Mouse (Mus musculus) hindbrain, embryonic 11.5 days (tissue): ENCODE measurements around the gene Qrfp. TPM values are rescaled to one million over a fixed set of nuclear protein-coding genes. Genes with fewer than 3 reads are reported as not detected.

Source experiments
- ATAC-seq: fragments of 200-750 bp; cut with Nextera tagmentation; 2 replicates; pipeline ENCODE4 v1.8.0; 2017; ENCODE audit warnings: mild to moderate bottlenecking, moderate TSS enrichment, moderate library complexity; ENCODE audit not compliant: low FRiP score
- DNase-seq: peaks from one replicate; pipeline ENCODE4 v3.0.0-alpha.2; 2015; ENCODE audit warnings: low spot score
- H3K27ac ChIP-seq: fragments of 300-500 bp; sonication (generic); 2 replicates; pipeline ENCODE4 v1.5.1; 2014; ENCODE audit warnings: mild to moderate bottlenecking, low read depth, low read length
- H3K27me3 ChIP-seq: fragments of 300-500 bp; sonication (generic); 2 replicates; pipeline ENCODE4 v1.6.1; 2014; ENCODE audit warnings: mild to moderate bottlenecking, low read length, moderate library complexity, mixed read lengths; ENCODE audit not compliant: control insufficient read depth, insufficient read depth
- H3K36me3 ChIP-seq: fragments of 300-500 bp; sonication (generic); 2 replicates; pipeline ENCODE4 v1.6.1; 2014; ENCODE audit warnings: mild to moderate bottlenecking, low read length, moderate library complexity, mixed read lengths; ENCODE audit not compliant: control insufficient read depth, insufficient read depth
- H3K4me1 ChIP-seq: fragments of 300-500 bp; sonication (generic); replicated peaks from 2 replicates; pipeline ENCODE4 v1.6.1; 2014; ENCODE audit warnings: low read length, mixed read lengths; ENCODE audit not compliant: control insufficient read depth, insufficient read depth
- H3K4me2 ChIP-seq: fragments of 300-500 bp; sonication (generic); replicated peaks from 2 replicates; pipeline ENCODE4 v1.6.1; 2014; ENCODE audit warnings: mild to moderate bottlenecking, low read depth, low read length
- H3K4me3 ChIP-seq: fragments of 300-500 bp; sonication (generic); 2 replicates; pipeline ENCODE4 v1.5.1; 2014; ENCODE audit warnings: low read depth, low read length
- H3K9ac ChIP-seq: fragments of 300-500 bp; sonication (generic); 2 replicates; pipeline ENCODE4 v1.6.1; 2014; ENCODE audit warnings: low read depth, low read length
- H3K9me3 ChIP-seq: fragments of 300-500 bp; sonication (generic); 2 replicates; pipeline ENCODE4 v1.6.1; 2016; ENCODE audit warnings: low read length; ENCODE audit not compliant: control insufficient read depth
- WGBS: fragments of 180-500 bp; shearing (Covaris S2); extraction: QIAGEN DNeasy Blood & Tissue Kit; methylation state at CpG from one replicate; pipeline ENCODE4 v1.1.7; 2014; 5-methylcytosine and 5-hydroxymethylcytosine counted together
- polyA plus RNA-seq: library from polyadenylated mRNA; unstranded; fragments of >200 nt; fragmentation: Nextera tagmentation; extraction: Ambion mirVana; gene quantifications from 2 replicates; pipeline ENCODE4 v1.2.1, GENCODE M21; 2014

Qrfp gene
- polyA plus RNA-seq, 1 experiment from 2014 or later, result 0.28 TPM

GRCm38 (mm10) chr2:31769631-31770111 is 40.7 kb downstream of the Qrfp start:
- Histone ChIP-seq H3K27ac (no peak overlapping the region), H3K4me1 (peaks cover 3% of the 10 kb centered on the region), H3K4me2 (no peak overlapping the region), H3K9ac (no peak overlapping the region), H3K36me3 (no peaks in the 10 kb centered on the region), H3K9me3 (no peaks in the 10 kb centered on the region), H3K4me3 (no peak overlapping the region), H3K27me3 (no peaks in the 10 kb centered on the region)
- no peak for DNase-seq
- 44% methylated on average over 6 of the region's 6 CpGs for WGBS
- ATAC-seq, result no peak

DNA sequence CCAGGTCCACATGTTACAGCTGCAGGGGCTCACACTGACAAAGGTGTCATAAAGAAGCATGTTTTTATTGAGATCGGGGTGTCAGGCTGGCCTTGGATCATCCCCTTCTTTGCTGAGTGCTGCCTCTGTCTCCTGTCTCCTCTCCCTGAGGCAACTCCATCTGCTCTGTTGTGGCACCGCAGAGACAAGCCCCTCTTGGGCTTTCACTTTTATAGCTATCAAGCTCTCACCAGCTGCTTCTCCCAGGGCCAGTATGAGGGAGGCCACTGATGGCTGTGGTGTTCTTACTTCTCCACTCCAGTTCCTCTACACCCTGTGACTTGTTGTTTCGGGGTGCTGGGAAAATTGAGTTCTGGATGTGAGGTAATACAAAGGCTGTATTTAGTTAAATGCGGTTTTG is 41.3 kb downstream of the Qrfp start:
- Histone ChIP-seq H3K27me3 (no peaks in the 10 kb centered on the region), H3K4me3 (no peak overlapping the region), H3K27ac (no peak overlapping the region), H3K36me3 (no peaks in the 10 kb centered on the region), H3K9me3 (no peaks in the 10 kb centered on the region), H3K9ac (no peak overlapping the region), H3K4me2 (no peak overlapping the region), H3K4me1 (peaks cover 3% of the 10 kb centered on the region)
- 61% methylated on average over 4 of the region's 4 CpGs for WGBS
- DNase-seq, result no peak
- no peak for ATAC-seq

- H3K9ac ChIP-seq, result no peak overlapping the region
- no peak for ATAC-seq
- DNase-seq, result no peak
- H3K4me2 ChIP-seq, result no peak overlapping the region
- no peaks in the 10 kb centered on the region for H3K36me3 ChIP-seq
- peaks cover 3% of the 10 kb centered on the region for H3K4me1 ChIP-seq
- no peaks in the 10 kb centered on the region for H3K9me3 ChIP-seq
- no peak overlapping the region for H3K27ac ChIP-seq
- H3K4me3 ChIP-seq, result no peak overlapping the region
- 84% methylated on average over 4 of the region's 4 CpGs for WGBS
- H3K27me3 ChIP-seq, result no peaks in the 10 kb centered on the region
Measured at GRCm38 (mm10) chr2:31767815-31768214, 42.6 kb downstream of the Qrfp start.

DNA sequence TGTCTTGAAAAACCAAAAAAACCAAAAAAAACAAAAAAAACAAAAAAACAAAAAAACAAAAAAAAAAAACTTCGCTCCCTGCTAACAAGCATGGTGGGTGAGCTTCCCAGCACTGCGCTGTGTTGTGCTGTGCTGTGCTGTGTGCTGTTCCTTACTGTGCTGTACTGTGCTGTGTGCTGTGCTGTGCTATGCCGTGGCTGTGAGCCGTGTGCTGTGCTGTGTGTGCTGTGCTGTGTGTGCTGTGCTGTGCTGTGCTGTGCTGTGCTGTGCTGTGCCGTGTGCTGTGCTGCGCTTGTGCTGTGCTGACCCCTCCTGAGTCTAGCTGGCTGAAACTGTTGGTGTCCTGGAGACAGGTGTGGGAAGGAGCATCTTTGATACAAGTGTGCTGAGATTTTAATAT is 43.3 kb downstream of the Qrfp start:
- ATAC-seq, result no peak

GRCm38 (mm10) chr2:31763271-31763670 is 47.1 kb downstream of the Qrfp start:
- Histone ChIP-seq H3K9me3 (no peaks in the 10 kb centered on the region), H3K36me3 (no peaks in the 10 kb centered on the region), H3K27me3 (no peaks in the 10 kb centered on the region), H3K4me1 (peaks cover 6% of the 10 kb centered on the region), H3K27ac (no peak overlapping the region), H3K9ac (no peak overlapping the region), H3K4me2 (no peak overlapping the region), H3K4me3 (no peak overlapping the region)
- 15% methylated on average over 2 of the region's 2 CpGs for WGBS
- DNase-seq (no peak), ATAC-seq (no peak)

More for the DNA sequence above, 43.3 kb downstream of the Qrfp start:
- Histone ChIP-seq H3K36me3 (no peaks in the 10 kb centered on the region), H3K9ac (no peak overlapping the region), H3K27me3 (no peaks in the 10 kb centered on the region), H3K4me2 (no peak overlapping the region), H3K9me3 (no peaks in the 10 kb centered on the region), H3K27ac (no peak overlapping the region), H3K4me1 (peaks cover 6% of the 10 kb centered on the region), H3K4me3 (no peak overlapping the region)
- DNase-seq, result no peak
- WGBS, result 95% methylated on average over 6 of the region's 6 CpGs

DNA sequence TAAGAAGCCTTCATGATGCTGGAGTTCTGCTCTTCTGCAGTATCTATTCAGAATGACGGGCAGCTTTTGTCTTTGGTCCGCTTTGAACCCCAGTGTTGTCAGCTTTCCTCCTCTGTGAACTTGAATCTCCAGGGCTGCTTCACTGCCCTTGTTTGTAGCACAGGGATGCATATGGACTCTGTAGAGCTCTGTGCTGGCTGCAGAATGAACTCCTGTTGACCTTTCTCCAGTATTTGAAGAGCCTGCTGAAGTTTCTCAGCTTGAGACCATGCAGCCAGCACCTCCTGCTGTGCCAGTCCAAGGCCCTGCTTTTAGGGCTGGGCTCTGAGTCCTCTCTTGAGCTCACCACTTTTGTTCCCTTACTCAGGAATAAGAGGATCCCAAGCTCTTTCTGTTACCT is 47.5 kb downstream of the Qrfp start:
- Histone ChIP-seq H3K9me3 (no peaks in the 10 kb centered on the region), H3K4me3 (no peak overlapping the region), H3K9ac (no peak overlapping the region), H3K27ac (no peak overlapping the region), H3K36me3 (no peaks in the 10 kb centered on the region), H3K4me1 (peaks cover 6% of the 10 kb centered on the region), H3K4me2 (peak overlapping the region; percentile 2; the same call in 1 of the 2 replicates), H3K27me3 (no peaks in the 10 kb centered on the region)
- WGBS, result 7% methylated on average over 2 of the region's 2 CpGs
- ATAC-seq (no peak), DNase-seq (no peak)

DNA sequence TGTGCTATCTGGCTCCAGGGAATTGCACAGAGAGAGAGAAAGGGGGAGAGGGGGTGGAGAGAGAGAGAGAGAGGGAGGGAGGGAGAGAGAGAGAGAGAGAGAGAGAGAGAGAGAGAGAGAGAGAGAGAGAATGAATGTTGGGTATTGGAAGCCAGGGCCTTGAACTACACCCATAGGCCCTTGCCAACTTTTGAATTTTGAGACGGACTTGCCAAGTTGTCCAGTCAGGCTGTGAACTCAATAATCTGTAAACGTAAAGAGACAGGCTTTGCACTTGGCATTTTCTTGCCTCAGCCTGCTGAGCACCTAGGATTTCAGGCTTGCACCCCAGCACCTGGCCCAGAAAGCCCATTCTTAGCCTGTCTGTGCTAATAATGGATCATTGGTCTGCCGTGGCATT is 48.2 kb downstream of the Qrfp start:
- H3K9ac ChIP-seq, result no peak overlapping the region; the same call in 1 of the 2 replicates
- H3K4me1 ChIP-seq, result peaks cover 6% of the 10 kb centered on the region
- no peak for DNase-seq
- no peaks in the 10 kb centered on the region for H3K9me3 ChIP-seq
- no peaks in the 10 kb centered on the region for H3K36me3 ChIP-seq
- no peak overlapping the region for H3K27ac ChIP-seq
- no peak for ATAC-seq
- 27% methylated on average over 3 of the region's 3 CpGs for WGBS
- H3K4me2 ChIP-seq, result peak overlapping the region; percentile 76
- no peaks in the 10 kb centered on the region for H3K27me3 ChIP-seq
- no peak overlapping the region; the same call in 1 of the 2 replicates for H3K4me3 ChIP-seq

DNA sequence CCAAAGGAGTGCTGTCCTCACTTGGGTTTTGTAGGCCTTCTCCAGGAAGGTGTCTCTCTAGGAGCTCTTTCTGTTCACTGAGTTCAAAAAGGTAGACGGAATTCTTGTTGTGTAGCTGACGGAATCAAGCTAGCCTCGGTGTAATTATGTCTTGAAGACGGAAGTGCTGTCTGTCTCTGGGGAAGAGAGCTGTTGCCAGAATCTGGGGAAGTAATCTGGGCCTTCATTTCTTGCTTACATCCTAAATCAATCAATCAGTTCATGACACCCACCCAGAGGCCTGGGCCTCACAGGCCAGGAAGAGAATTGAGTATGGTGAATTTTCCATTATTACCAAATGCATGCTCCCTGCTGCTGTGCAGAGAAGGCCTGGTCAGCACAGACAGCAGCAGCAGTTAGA is 48.8 kb downstream of the Qrfp start:
- H3K36me3 ChIP-seq, result no peaks in the 10 kb centered on the region
- DNase-seq (no peak), ATAC-seq (no peak)
- peak overlapping the region; percentile 93 for H3K9ac ChIP-seq
- WGBS, result 11% methylated on average over 4 of the region's 4 CpGs
- peaks cover 6% of the 10 kb centered on the region for H3K4me1 ChIP-seq
- H3K27me3 ChIP-seq, result no peaks in the 10 kb centered on the region
- peak overlapping the region; percentile 76 for H3K4me2 ChIP-seq
- peak overlapping the region; percentile 55 for H3K27ac ChIP-seq
- no peaks in the 10 kb centered on the region for H3K9me3 ChIP-seq
- peak overlapping the region; percentile 80 for H3K4me3 ChIP-seq

GRCm38 (mm10) chr2:31761115-31761531 is 49.3 kb downstream of the Qrfp start:
- H3K27me3 ChIP-seq, result no peaks in the 10 kb centered on the region
- no peaks in the 10 kb centered on the region for H3K9me3 ChIP-seq
- 10% methylated on average over 7 of the region's 7 CpGs for WGBS
- peak overlapping the region; percentile 93 for H3K9ac ChIP-seq
- peaks cover 6% of the 10 kb centered on the region for H3K4me1 ChIP-seq
- DNase-seq (peak; percentile 40), ATAC-seq (no peak)
- H3K4me3 ChIP-seq, result peak overlapping the region; percentile 80
- H3K27ac ChIP-seq, result peak overlapping the region; percentile 55
- peak overlapping the region; percentile 76 for H3K4me2 ChIP-seq
- no peaks in the 10 kb centered on the region for H3K36me3 ChIP-seq
